Mouse (Mus musculus) adrenal gland, postnatal 10 days (tissue): ENCODE measurements around the gene Fkbpl. TPM values are rescaled to one million over a fixed set of nuclear protein-coding genes. Genes with fewer than 3 reads are reported as not detected.

Experiments used
- DNase-seq: peaks from one replicate; pipeline ENCODE4 v3.0.0; 2021; ENCODE audit warnings: mixed read lengths
- total RNA-seq, 2 experiments: library from RNA; stranded (reverse); gene quantifications; 2 replicates each; pipeline ENCODE4 v1.2.3; 2021

Gene Fkbpl
- total RNA-seq, 2 experiments from 2014 or later = 11.8 to 14.4 TPM

DNA sequence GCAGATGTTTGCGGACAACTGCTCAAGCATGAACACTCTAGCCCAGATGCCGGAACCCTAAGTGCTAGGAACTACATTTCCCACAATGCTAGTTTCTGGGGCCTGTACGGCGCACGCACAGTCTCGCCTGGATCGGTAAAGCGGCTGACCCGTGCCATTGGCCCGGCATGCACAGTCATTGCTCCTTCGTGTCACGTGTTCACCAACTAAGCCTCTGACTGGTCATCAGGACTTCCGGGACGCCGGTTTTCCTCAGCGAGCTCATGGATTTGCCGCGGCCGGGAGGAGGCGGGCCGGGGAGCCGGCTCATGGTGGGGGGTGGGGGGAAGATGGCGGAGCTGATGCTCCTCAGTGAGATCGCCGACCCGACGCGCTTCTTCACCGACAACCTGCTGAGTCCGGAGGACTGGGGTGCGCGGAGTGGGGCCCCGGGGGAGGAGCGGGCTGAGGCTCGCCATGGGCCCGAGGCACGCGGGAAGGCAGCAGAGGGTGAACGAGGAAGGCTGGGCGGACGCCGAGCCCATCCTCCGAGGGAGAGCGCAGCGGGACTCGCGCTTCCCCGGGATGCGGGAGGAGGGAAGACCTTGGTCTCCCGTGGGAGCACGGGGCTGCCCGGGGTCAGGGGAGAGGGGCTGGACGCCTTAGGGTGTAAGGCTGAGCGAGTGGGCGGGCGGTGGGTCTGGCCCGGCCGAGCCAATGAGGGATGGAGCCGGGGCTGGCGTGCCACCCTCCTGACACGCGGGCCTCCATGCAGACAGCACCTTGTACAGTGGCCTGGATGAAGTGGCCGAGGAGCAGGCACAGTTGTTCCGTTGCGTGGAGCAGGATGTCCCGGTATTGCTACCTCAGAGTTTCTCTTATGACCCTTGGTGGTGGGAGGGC lies 2.6 kb downstream of the Fkbpl start, which contains the start of gene Atf6b:
Gene Atf6b (plus strand): TSS at position 241 of the 882 bp plus-strand sequence.
- DNase-seq = peak; percentile 95

DNA sequence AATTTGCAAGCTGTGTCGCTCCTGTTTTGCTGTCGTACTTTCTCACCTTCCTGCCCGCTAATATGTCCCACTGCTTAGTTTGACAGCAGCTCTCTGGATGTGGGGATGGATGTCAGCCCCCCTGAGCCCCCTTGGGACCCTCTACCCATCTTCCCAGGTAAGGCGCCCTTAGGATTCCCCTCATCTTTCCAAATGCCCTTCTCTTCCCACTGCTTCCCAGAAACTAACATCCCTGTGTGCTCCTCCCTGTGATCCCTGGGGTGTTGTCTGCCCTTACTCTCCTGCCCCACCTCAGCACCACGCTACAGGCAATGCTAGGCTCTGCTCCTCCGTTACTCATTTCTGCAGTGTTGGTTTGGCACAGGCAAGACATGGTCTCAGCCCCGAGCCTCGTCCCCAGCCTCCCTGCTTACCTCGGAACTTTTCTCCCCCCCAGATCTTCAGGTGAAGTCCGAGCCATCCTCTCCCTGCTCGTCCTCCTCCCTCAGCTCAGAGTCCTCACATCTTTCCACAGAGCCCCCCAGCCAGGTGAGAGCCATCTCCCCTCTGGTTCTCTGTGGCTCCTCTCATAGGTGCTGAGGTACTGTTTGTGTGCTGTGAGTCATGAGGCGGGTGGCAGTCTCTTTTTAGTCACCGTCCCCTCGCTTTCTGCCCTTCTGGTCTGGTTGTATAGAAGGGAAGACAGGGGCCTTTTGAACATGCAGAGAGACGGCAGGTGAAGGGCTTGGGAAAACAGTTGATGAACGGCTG lies 3.8 kb downstream of the Fkbpl start:
- no peak for DNase-seq

GRCm38 (mm10) chr17:34649106-34649864 lies 4.7 kb downstream of the Fkbpl start:
- no peak for DNase-seq

- DNase-seq = no peak
Measured at GRCm38 (mm10) chr17:34650781-34651180, 6.2 kb downstream of the Fkbpl start.

GRCm38 (mm10) chr17:34651507-34652221 lies 7.1 kb downstream of the Fkbpl start:
- peak; percentile 79 for DNase-seq

- no peak for DNase-seq
Measured at GRCm38 (mm10) chr17:34652546-34652945, 8.0 kb downstream of the Fkbpl start.

DNA sequence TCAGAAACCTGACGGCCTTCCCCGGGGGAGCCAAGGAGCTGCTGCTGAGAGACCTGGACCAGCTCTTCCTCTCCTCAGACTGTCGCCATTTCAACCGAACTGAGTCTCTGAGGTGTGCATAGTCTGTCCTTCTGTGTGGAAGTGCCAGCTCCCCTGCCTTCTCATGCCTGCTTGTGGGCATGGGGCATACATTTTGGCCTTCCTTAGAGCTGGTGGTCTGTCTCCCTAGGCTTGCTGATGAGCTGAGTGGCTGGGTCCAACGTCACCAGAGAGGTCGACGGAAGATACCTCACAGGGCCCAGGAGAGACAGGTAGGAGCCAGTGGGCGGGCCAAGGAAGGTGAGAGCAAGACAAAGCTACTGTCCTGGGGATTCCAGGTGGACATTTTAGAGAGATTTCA lies 8.4 kb downstream of the Fkbpl start:
- no peak for DNase-seq

- DNase-seq = peak; percentile 80
Measured at GRCm38 (mm10) chr17:34653746-34654285, 9.3 kb downstream of the Fkbpl start.

GRCm38 (mm10) chr17:34654392-34654791 lies 9.8 kb downstream of the Fkbpl start:
- DNase-seq = no peak

DNA sequence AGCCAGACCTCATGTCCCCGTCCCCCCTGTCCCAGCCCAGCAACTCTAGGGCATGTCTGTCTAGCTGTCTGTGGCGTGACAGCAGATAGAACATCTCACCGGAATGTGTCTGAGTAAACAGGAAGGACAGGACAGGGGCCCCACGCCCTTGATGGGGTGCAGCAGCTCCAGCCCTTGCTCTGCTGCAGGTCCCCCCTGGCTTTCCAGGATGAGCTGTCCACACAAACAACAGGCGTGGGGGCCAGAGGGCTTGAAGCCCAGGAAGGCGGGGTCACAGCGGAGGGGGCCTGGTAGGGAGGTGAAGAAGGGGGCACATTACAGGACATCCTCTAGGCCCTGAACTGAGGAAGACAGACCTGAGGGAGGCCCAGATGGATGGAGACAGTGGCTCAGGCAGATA lies 10.6 kb downstream of the Fkbpl start:
- peak; percentile 67 for DNase-seq

DNA sequence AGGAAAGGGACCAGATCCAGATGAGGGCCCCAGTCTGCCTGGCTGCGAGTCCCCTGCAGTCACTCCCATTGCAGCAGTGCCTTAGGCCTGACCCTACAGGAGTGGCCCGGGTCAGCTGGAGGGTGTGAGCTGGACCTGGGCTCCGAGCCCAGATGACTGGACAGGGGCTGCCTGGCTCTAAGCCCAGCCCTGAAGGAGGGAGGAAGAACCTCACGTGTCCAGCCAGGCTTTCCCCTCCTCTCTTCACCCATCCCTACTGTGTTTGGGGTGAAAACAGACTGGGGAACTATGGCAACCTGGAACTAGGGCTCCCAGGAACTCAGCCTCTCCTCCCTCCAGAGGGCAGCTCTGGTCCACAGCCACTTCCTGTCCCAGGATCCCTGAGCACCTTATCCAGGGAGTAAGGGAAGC lies 11.0 kb downstream of the Fkbpl start:
- DNase-seq = peak; percentile 86

DNA sequence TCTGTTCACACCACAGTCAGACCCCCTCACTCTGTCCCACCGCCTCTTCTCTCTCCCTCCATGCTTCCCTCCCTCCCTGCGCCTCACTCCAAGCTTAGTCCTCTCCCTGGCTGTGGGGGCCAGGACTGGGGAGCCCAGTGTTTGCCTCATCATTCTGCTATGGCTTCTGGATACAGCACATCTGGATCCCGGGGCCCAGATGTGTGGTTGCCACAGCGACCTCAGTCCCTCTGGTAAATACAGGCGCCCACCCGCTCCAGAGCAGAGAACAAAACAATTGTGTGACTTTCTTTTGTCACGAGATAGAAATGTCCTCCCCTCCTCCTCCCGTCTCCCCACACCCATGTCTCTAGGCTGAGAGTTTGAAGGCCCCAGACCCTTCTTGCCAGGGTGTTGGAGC lies 12.1 kb downstream of the Fkbpl start:
- DNase-seq = no peak

DNA sequence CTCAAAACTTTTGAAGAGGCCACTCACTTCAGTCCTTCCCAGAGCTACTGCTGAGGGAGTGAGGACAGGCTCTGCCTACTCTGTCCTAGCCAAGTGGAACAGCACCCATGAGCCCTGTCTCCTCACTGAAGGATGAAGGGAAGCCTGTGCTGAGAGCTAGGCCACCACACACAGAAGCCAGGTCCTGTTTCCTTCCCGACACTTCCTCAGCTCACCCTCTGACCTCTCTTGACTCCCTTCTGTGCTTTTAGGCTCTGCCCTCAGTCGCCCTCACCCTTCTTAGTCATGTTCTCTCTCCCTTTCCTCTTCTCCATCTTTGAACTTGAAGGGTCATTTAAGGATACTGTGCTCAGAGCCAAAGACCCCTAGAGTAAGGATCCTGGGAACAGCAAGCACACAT lies 12.7 kb downstream of the Fkbpl start:
- DNase-seq = no peak

DNA sequence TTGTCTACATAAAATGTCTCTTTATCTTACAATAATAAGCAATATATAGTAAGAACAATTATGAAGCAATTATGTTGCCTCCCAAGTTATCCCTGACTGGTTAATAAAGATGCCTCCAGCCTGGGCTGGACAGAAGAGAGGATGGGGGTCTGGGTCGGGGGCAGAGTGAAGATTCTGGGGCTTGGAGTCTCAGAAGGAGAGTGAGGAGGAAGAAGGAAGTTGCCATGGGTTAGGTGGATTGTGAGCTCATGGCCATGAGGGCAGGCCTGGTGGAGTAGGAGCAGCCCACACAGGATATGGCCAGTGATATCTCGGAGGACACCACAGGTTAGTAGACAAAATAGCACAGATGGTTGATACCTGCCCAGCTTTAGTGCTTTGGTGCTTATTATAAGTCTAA lies 13.6 kb downstream of the Fkbpl start:
- DNase-seq = no peak

DNA sequence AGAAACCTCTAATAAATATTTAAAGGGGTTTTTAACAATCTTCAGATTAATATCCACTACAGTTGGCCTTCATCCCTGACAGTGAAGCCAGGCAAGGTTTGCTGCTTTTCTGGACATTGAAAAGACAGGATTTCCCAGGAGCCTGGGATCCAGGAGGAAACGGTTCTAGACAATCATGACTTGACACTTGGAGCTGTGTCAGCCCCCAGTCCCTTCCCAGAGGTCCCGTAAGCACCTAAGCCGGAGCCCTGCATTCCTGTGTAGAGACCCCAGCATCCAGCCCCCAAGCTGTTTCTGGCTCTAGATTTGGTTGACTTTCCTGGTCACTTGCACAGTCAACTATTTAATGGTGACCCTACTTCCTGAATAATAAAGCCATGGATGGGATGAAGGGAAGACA lies 14.0 kb downstream of the Fkbpl start:
- no peak for DNase-seq

- DNase-seq = no peak
Measured at GRCm38 (mm10) chr17:34659181-34659896, 14.8 kb downstream of the Fkbpl start.

GRCm38 (mm10) chr17:34659897-34660214 lies 15.3 kb downstream of the Fkbpl start:
- no peak for DNase-seq

- no peak for DNase-seq
Measured at GRCm38 (mm10) chr17:34660259-34660820, 15.8 kb downstream of the Fkbpl start.

DNA sequence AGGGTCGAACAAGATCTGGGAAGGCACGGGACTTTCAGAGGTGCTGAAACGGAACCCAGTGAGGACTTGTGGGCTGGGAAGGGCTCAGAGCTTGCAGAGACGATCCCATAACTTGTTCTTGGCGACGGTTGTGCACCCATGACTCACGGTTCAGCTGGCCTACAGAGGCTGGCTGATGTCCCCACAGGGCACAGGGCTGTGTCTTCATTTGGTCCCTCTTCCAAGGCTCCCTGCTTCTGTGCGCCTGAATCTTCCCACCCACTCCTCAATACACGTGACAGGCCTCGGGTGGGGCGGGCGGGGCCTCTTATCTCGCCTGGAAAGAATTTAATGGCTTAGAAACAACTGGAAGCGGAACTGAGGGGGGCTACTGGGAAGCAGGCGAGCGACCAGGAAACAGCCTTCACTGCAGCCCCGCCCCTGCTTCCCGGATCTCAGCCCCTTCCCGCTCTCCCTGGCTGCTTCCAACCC lies 16.6 kb downstream of the Fkbpl start:
- peak; percentile 57 for DNase-seq

- no peak for DNase-seq
Measured at GRCm38 (mm10) chr17:34662468-34662867, 17.9 kb downstream of the Fkbpl start.

- DNase-seq = no peak
Measured at GRCm38 (mm10) chr17:34662978-34663377, 18.4 kb downstream of the Fkbpl start.
